Mouse (Mus musculus): Measurements from ENCODE around the gene Ttll13.

GRCm38 (mm10) chr7:80197371-80197770 is 48.8 kb upstream of the Ttll13 start:
- TF ChIP-seq CTCF (IDR thresholded peaks at IDR 0.05; ENCODE audit: borderline replicate concordance, control insufficient read depth, extremely low read depth, insufficient read depth, low read length, poor library complexity), result no peak
- no peak for TF ChIP-seq POLR2A (IDR thresholded peaks at IDR 0.05; ENCODE audit: control insufficient read depth, extremely low read depth, insufficient read depth, low read length, poor library complexity)

All from thymus, adult 2 months (tissue).